Mouse (Mus musculus) liver, adult 2 months (tissue): ENCODE measurements around the gene Crip2. TPM values are rescaled to one million over a fixed set of nuclear protein-coding genes. Genes with fewer than 3 reads are reported as not detected.

Experiments used
- DNase-seq: peaks from one replicate; pipeline ENCODE4 v3.0.0-alpha.2; 2011; ENCODE audit warnings: low read depth, low spot score; ENCODE audit errors: extremely low read depth
- H3K27ac ChIP-seq: fragments of 200-500 bp; replicated peaks from 2 replicates; pipeline ENCODE4 v1.5.1; 2012; ENCODE audit warnings: low read depth, mild to moderate bottlenecking, control low read depth, inconsistent platforms, low read length; ENCODE audit not compliant: insufficient read depth
- H3K27me3 ChIP-seq: fragments of 200-500 bp; 2 replicates; pipeline ENCODE4 v1.6.1; 2012; ENCODE audit warnings: mild to moderate bottlenecking, moderate library complexity, low read length, inconsistent platforms; ENCODE audit not compliant: control insufficient read depth, insufficient read depth
- H3K36me3 ChIP-seq: fragments of 200-500 bp; 2 replicates; pipeline ENCODE4 v1.6.1; 2012; ENCODE audit warnings: low read length, inconsistent platforms; ENCODE audit not compliant: control insufficient read depth, insufficient read depth
- H3K4me1 ChIP-seq: fragments of 200-500 bp; 2 replicates; pipeline ENCODE4 v1.6.1; 2011; ENCODE audit warnings: low read length; ENCODE audit not compliant: control insufficient read depth, insufficient read depth
- H3K4me3 ChIP-seq: fragments of 200-500 bp; 2 replicates; pipeline ENCODE4 v1.5.1; 2011; ENCODE audit warnings: low read depth, mild to moderate bottlenecking, control low read depth, low read length, moderate library complexity; ENCODE audit not compliant: insufficient read depth
- H3K79me2 ChIP-seq: fragments of 200-500 bp; 2 replicates; pipeline ENCODE4 v1.6.1; 2012; ENCODE audit warnings: inconsistent platforms, mild to moderate bottlenecking, low read length, moderate library complexity; ENCODE audit not compliant: control insufficient read depth, insufficient read depth
- H3K9ac ChIP-seq: fragments of 200-500 bp; 2 replicates; pipeline ENCODE4 v1.6.1; 2012; ENCODE audit warnings: low read depth, mild to moderate bottlenecking, control low read depth, inconsistent platforms, low read length
- CTCF ChIP-seq: fragments of 200-500 bp; IDR thresholded peaks from 2 replicates; pipeline ENCODE4 v1.5.1; 2011; ENCODE audit warnings: low read depth, low read length, control low read depth
- POLR2A ChIP-seq: fragments of 200-500 bp; IDR thresholded peaks from 2 replicates; pipeline ENCODE4 v1.6.1; 2011; ENCODE audit warnings: low read length, control low read depth; ENCODE audit not compliant: insufficient read depth; ENCODE audit errors: extremely low read depth
- WGBS: fragments of 180-500 bp; shearing (Covaris S2); methylation state at CpG from one replicate; pipeline ENCODE4 v1.1.7; 2018; 5-methylcytosine and 5-hydroxymethylcytosine counted together
- polyA plus RNA-seq: library from polyadenylated mRNA; depleted of rRNA; stranded (reverse); fragments of >200 nt; gene quantifications from 2 replicates; pipeline ENCODE4 v1.2.3, GENCODE M21; 2012
- total RNA-seq: library from RNA; depleted of rRNA; stranded (reverse); fragments of >200 nt; gene quantifications from 2 replicates; pipeline ENCODE4 v1.2.3, GENCODE M21; 2014

Gene Crip2
- total and polyA plus RNA-seq, 2 experiments = 24.3 to 245 TPM

- Histone ChIP-seq H3K4me1 (peaks cover 12% of the 10 kb centered on the region), H3K27ac (no peak overlapping the region), H3K4me3 (no peak overlapping the region)
Measured at GRCm38 (mm10) chr12:113100448-113101076, 39.5 kb upstream of the Crip2 start.

GRCm38 (mm10) chr12:113101251-113101960 lies 38.6 kb upstream of the Crip2 start:
- WGBS = 84% methylated on average over 9 of the region's 9 CpGs
- Histone ChIP-seq H3K27ac (no peak overlapping the region), H3K36me3 (no peaks in the 10 kb centered on the region), H3K9ac (no peak overlapping the region), H3K4me1 (peaks cover 19% of the 10 kb centered on the region), H3K79me2 (peaks cover 31% of the 10 kb centered on the region; the same call in 1 of the 2 replicates), H3K4me3 (no peak overlapping the region), H3K27me3 (no peaks in the 10 kb centered on the region)
- TF ChIP-seq CTCF (no peak), POLR2A (no peak)
- DNase-seq = no peak

More at GRCm38 (mm10) chr12:113100448-113101076, 39.5 kb upstream of the Crip2 start:
- no peak for TF ChIP-seq POLR2A
- no peak for TF ChIP-seq CTCF
- Histone ChIP-seq H3K27me3 (no peaks in the 10 kb centered on the region), H3K36me3 (no peaks in the 10 kb centered on the region), H3K79me2 (peaks cover 31% of the 10 kb centered on the region; the same call in 1 of the 2 replicates), H3K9ac (no peak overlapping the region)
- WGBS = 57% methylated on average over 5 of the region's 5 CpGs
- DNase-seq = peak; percentile 19

- Histone ChIP-seq H3K36me3 (no peaks in the 10 kb centered on the region), H3K9ac (no peak overlapping the region), H3K4me3 (no peak overlapping the region), H3K79me2 (peaks cover 37% of the 10 kb centered on the region; the same call in 1 of the 2 replicates), H3K27ac (no peak overlapping the region), H3K4me1 (peaks cover 27% of the 10 kb centered on the region), H3K27me3 (no peaks in the 10 kb centered on the region)
- TF ChIP-seq CTCF (peak; percentile 77), POLR2A (no peak)
- DNase-seq = peak; percentile 21
- 64% methylated on average over 6 of the region's 6 CpGs for WGBS
Measured at GRCm38 (mm10) chr12:113102461-113102860, 37.6 kb upstream of the Crip2 start.

GRCm38 (mm10) chr12:113103846-113104451 lies 36.1 kb upstream of the Crip2 start:
- Histone ChIP-seq H3K79me2 (peaks cover 29% of the 10 kb centered on the region; the same call in 1 of the 2 replicates), H3K4me1 (peaks cover 39% of the 10 kb centered on the region), H3K27ac (no peak overlapping the region), H3K4me3 (no peak overlapping the region), H3K36me3 (no peaks in the 10 kb centered on the region), H3K9ac (no peak overlapping the region), H3K27me3 (no peaks in the 10 kb centered on the region)
- peak; percentile 34 for DNase-seq
- TF ChIP-seq POLR2A (no peak), CTCF (peak; percentile 65)
- 51% methylated on average over 8 of the region's 8 CpGs for WGBS

- no peak overlapping the region for H3K9ac ChIP-seq
- peak overlapping the region; percentile 71 for H3K27ac ChIP-seq
- no peaks in the 10 kb centered on the region for H3K36me3 ChIP-seq
- H3K4me3 ChIP-seq = no peak overlapping the region
- H3K79me2 ChIP-seq = peaks cover 37% of the 10 kb centered on the region
- peak; percentile 92 for DNase-seq
- TF ChIP-seq POLR2A = no peak
- no peak for TF ChIP-seq CTCF
- H3K4me1 ChIP-seq = peaks cover 40% of the 10 kb centered on the region
- WGBS = 31% methylated on average over 6 of the region's 6 CpGs
- no peaks in the 10 kb centered on the region for H3K27me3 ChIP-seq
Measured at GRCm38 (mm10) chr12:113106386-113106785, 33.6 kb upstream of the Crip2 start.
